Mouse (Mus musculus): ENCODE results near the gene Crlf3. TPM values are rescaled to one million over a fixed set of nuclear protein-coding genes. Genes with fewer than 3 reads are reported as not detected.

The Crlf3 gene
- polyA plus RNA-seq, 1 experiment = 49.7 TPM

DNA sequence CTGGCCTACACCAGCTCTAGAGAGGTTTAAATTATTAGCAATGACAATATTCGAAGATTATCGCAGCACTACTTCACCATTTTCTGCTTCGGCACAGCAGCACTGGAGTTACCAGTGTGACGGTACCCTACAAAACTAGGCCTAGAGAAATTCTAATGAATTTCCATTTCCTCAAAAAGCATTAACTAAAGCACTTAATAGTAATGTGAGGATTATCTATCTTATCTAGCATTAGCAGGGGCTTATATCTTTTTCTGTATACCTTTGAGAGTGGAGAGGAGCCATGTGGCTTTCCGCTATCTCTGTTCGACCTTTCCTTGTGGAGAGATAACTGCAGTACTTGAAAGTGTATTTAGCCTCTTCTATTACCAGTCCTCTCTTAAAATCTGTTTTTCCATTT lies 1.0 kb downstream of the Crlf3 start:
- DNase-seq (ENCODE audit: low read depth in 1 of 2, low spot score in 2 of 2) = no peak
- 8% methylated on average over 6 of the region's 6 CpGs for WGBS
- Histone ChIP-seq H3K27me3 (ENCODE audit: control insufficient read depth, insufficient read depth, low read length) (no peaks in the 10 kb centered on the region), H3K36me3 (ENCODE audit: control insufficient read depth, insufficient read depth, low read length) (peaks cover 5% of the 10 kb centered on the region), H3K4me3 (ENCODE audit: extremely low read depth, insufficient read depth, insufficient read length) (peak overlapping the region; percentile 92), H3K4me1 (ENCODE audit: control insufficient read depth, insufficient read depth, insufficient read length) (peaks cover 7% of the 10 kb centered on the region), H3K27ac (ENCODE audit: insufficient read depth, low read length) (peak overlapping the region; percentile 97; the same call in 1 of the 2 replicates)
- no peak for TF ChIP-seq CTCF (IDR thresholded peaks at IDR 0.05; ENCODE audit: extremely low read depth, insufficient read depth, insufficient read length, insufficient replicate concordance)
- TF ChIP-seq POLR2A (IDR thresholded peaks at IDR 0.05; ENCODE audit: low read depth, low read length) = no peak

GRCm38 (mm10) chr11:80078831-80079230 lies 2.0 kb downstream of the Crlf3 start:
- Histone ChIP-seq H3K36me3 (ENCODE audit: control insufficient read depth, insufficient read depth, low read length) (peaks cover 10% of the 10 kb centered on the region), H3K4me1 (ENCODE audit: control insufficient read depth, insufficient read depth, insufficient read length) (peaks cover 13% of the 10 kb centered on the region), H3K27ac (ENCODE audit: insufficient read depth, low read length) (peak overlapping the region; percentile 79), H3K27me3 (ENCODE audit: control insufficient read depth, insufficient read depth, low read length) (no peaks in the 10 kb centered on the region), H3K4me3 (ENCODE audit: extremely low read depth, insufficient read depth, insufficient read length) (peak overlapping the region; percentile 24)
- TF ChIP-seq POLR2A (IDR thresholded peaks at IDR 0.05; ENCODE audit: low read depth, low read length) = no peak
- no peak for TF ChIP-seq CTCF (IDR thresholded peaks at IDR 0.05; ENCODE audit: extremely low read depth, insufficient read depth, insufficient read length, insufficient replicate concordance)
- DNase-seq (ENCODE audit: low read depth in 1 of 2, low spot score in 2 of 2) = no peak
- 6% methylated on average over 1 of the region's 1 CpGs for WGBS

- DNase-seq (ENCODE audit: low read depth in 1 of 2, low spot score in 2 of 2) = no peak
- Histone ChIP-seq H3K27me3 (ENCODE audit: control insufficient read depth, insufficient read depth, low read length) (no peaks in the 10 kb centered on the region), H3K36me3 (ENCODE audit: control insufficient read depth, insufficient read depth, low read length) (peaks cover 12% of the 10 kb centered on the region), H3K4me1 (ENCODE audit: control insufficient read depth, insufficient read depth, insufficient read length) (peaks cover 18% of the 10 kb centered on the region), H3K4me3 (ENCODE audit: extremely low read depth, insufficient read depth, insufficient read length) (peak overlapping the region; percentile 39), H3K27ac (ENCODE audit: insufficient read depth, low read length) (peak overlapping the region; percentile 54)
- 24% methylated on average over 14 of the region's 14 CpGs for WGBS
- TF ChIP-seq POLR2A (IDR thresholded peaks at IDR 0.05; ENCODE audit: low read depth, low read length) = no peak
- TF ChIP-seq CTCF (IDR thresholded peaks at IDR 0.05; ENCODE audit: extremely low read depth, insufficient read depth, insufficient read length, insufficient replicate concordance) = no peak
These were observed 2.8 kb downstream of the Crlf3 start for GRCm38 (mm10) chr11:80077784-80078545.

DNA sequence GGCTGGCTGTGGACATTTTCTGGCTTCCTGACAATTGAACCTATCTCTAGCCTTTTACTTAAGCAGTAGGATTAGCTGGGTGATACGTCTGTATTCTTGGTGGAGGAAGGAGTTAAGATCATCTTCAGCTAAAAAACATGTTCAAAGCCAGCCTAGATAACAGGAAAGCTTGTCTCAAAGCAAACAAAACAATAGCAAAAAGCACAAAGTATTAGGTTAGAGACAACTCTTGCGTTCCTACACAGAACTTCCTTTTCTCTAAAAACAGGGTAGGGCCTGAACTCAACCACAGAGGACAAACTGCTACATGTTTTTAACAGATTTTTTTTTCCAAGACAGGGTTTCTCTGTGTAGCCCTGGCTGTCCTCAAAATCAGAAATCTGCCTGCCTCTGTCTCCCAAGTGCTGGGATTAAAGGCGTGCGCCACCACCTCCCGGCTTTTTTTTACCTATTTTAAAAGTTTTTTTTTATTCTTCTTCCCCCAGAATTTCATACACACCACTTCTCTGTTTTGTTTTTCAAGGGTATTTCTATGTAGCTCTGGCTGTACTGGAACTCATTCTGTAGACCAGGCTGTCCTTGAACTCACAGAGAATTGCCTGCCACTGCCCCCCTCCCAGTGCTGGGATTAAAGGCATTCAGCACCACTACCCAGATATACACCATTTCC lies 5.0 kb downstream of the Crlf3 start:
- peak overlapping the region; percentile 93 for H3K27ac ChIP-seq (ENCODE audit: insufficient read depth, low read length)
- no peak overlapping the region for H3K4me3 ChIP-seq (ENCODE audit: extremely low read depth, insufficient read depth, insufficient read length)
- TF ChIP-seq CTCF (IDR thresholded peaks at IDR 0.05; ENCODE audit: extremely low read depth, insufficient read depth, insufficient read length, insufficient replicate concordance) (no peak), POLR2A (IDR thresholded peaks at IDR 0.05; ENCODE audit: low read depth, low read length) (no peak)
- whole genome bisulfite sequencing = 26% methylated on average over 5 of the region's 5 CpGs
- H3K27me3 ChIP-seq (ENCODE audit: control insufficient read depth, insufficient read depth, low read length) = no peaks in the 10 kb centered on the region
- H3K36me3 ChIP-seq (ENCODE audit: control insufficient read depth, insufficient read depth, low read length) = peaks cover 12% of the 10 kb centered on the region
- DNase-seq (ENCODE audit: low read depth in 1 of 2, low spot score in 2 of 2) = peak in 1 of 2 experiments; percentile 39
- H3K4me1 ChIP-seq (ENCODE audit: control insufficient read depth, insufficient read depth, insufficient read length) = peaks cover 27% of the 10 kb centered on the region

DNA sequence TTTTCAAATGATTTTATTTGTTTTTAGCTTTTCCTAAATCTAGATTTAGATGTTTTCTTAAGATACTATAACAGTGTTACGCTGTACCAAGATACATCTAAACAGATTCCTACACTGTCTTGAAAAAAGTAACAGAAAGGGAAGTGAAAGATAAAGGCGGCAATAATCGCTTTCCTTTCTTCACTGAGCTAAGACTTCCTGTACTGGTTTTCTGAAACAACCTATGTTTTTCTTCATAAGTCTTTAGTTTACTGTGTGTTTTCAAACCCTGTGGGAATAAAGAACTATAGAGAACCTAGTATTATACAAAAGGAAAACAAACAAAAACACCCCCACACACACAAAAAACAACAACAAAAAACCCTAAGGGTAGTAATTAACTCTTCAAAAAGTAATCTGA lies 8.4 kb downstream of the Crlf3 start:
- H3K27ac ChIP-seq (ENCODE audit: insufficient read depth, low read length) = peak overlapping the region; percentile 99
- TF ChIP-seq POLR2A (IDR thresholded peaks at IDR 0.05; ENCODE audit: low read depth, low read length) (no peak), CTCF (IDR thresholded peaks at IDR 0.05; ENCODE audit: extremely low read depth, insufficient read depth, insufficient read length, insufficient replicate concordance) (no peak)
- DNase-seq (ENCODE audit: low read depth in 1 of 2, low spot score in 2 of 2) = peak in 1 of 2 experiments; percentile 39
- H3K4me1 ChIP-seq (ENCODE audit: control insufficient read depth, insufficient read depth, insufficient read length) = peaks cover 32% of the 10 kb centered on the region
- peaks cover 7% of the 10 kb centered on the region for H3K36me3 ChIP-seq (ENCODE audit: control insufficient read depth, insufficient read depth, low read length)
- H3K4me3 ChIP-seq (ENCODE audit: extremely low read depth, insufficient read depth, insufficient read length) = no peak overlapping the region; the same call in 1 of the 2 replicates
- no peaks in the 10 kb centered on the region for H3K27me3 ChIP-seq (ENCODE audit: control insufficient read depth, insufficient read depth, low read length)
- WGBS = 4% methylated on average over 3 of the region's 3 CpGs

DNA sequence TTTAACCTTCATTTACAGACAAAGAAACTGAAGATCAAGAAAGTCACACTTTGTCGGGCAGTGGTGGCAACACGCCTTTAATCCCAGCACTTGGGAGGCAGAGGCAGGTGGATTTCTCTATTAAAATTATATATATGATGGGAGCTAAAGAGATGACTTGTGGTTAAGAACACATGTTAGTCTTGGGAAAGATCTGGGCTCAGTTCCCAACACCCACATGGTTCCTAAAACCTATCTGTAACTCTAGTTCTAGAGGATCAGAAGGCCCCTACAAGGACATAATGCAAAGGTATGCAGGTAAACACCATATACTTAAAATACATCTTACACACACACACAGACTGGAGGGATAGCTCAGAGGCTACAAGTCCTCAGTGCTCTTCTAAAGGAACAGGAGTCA lies 9.8 kb downstream of the Crlf3 start:
- H3K4me1 ChIP-seq (ENCODE audit: control insufficient read depth, insufficient read depth, insufficient read length) = peaks cover 32% of the 10 kb centered on the region
- WGBS = 86% methylated on average over 2 of the region's 2 CpGs
- no peak for TF ChIP-seq POLR2A (IDR thresholded peaks at IDR 0.05; ENCODE audit: low read depth, low read length)
- no peak for TF ChIP-seq CTCF (IDR thresholded peaks at IDR 0.05; ENCODE audit: extremely low read depth, insufficient read depth, insufficient read length, insufficient replicate concordance)

More for the DNA sequence above, 9.8 kb downstream of the Crlf3 start:
- no peak overlapping the region for H3K4me3 ChIP-seq (ENCODE audit: extremely low read depth, insufficient read depth, insufficient read length)
- peaks cover 7% of the 10 kb centered on the region for H3K36me3 ChIP-seq (ENCODE audit: control insufficient read depth, insufficient read depth, low read length)
- no peak for DNase-seq (ENCODE audit: low read depth in 1 of 2, low spot score in 2 of 2)
- H3K27ac ChIP-seq (ENCODE audit: insufficient read depth, low read length) = peak overlapping the region; percentile 74
- no peaks in the 10 kb centered on the region for H3K27me3 ChIP-seq (ENCODE audit: control insufficient read depth, insufficient read depth, low read length)
